Mouse (Mus musculus): ENCODE measurements around the gene Olfr1262.

The Olfr1262 gene

GRCm38 (mm10) chr2:89999845-90000244 is at the start of gene Olfr1262:
Gene Olfr1262 (plus strand): TSS chr2:90000145.
- DNase-seq (ENCODE audit: low spot score in 2 of 2) = no peak

DNA sequence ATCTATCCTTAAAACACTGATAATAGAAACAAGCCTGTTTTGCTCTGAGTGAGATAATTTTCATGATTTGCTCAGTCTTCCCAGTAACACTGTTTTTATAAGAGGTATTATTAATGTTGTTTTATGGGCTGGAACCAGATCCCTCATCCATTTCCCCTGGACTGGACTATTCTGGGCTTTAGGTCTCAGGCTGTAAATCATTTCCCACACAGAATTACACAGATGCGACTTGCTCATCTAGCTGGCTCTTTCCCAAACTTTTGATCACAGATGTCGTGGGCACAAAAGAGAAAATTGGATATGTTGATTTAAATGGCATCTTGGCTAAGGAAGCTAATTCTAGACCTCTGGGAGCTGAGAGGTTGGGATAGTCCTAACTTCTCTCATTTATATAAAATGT is 25.8 kb upstream of the Olfr1262 start, which contains the start of gene Olfr1260:
Olfr1260 (plus strand) TSS at position 157 of the 400 bp plus-strand sequence.
- DNase-seq (ENCODE audit: low spot score in 2 of 2) = no peak

DNA sequence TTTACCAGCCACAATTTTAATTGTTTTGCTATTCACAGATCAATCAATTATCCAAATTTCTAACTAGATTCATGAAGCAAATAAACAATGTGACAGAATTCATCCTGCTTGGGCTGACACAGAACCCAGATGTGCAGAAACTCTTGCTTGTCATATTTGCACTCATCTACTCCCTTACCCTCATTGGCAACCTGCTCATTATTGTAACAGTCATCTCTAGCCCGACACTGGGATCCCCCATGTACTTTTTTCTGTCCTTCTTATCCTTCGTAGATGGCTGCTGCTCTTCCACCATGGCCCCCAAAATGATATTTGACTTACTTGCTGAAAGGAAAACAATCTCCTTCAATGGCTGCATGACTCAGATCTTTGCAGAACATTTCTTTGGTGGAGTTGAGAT is 22.2 kb upstream of the Olfr1262 start:
- DNase-seq (ENCODE audit: low spot score in 2 of 2) = no peak

GRCm38 (mm10) chr2:89990921-89991320 is 9.0 kb upstream of the Olfr1262 start, which contains the start of gene Olfr1261:
Gene Olfr1261 (plus strand): TSS chr2:89991221.
- DNase-seq (ENCODE audit: low spot score in 2 of 2) = no peak

DNA sequence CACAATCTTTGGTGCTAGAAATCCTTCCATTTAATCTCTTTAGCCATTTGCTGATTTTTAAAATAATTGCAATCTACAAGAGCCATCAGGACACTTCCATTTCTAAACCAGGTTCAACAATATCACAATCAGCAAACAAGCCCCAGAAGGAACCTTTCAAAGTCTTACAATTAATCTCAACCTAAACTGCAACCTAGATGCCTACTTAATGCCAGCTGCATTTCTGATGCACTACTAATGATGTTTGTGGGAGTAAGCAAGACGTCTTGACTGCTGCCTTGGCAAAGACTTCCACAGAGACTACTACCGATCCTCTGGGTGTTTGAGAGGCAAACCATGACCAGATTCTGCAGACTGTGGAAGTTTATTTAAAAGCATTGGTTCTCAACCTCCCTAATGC is 11.9 kb downstream of the Olfr1262 start, which contains the start of gene Olfr1263:
Olfr1263 (plus strand) TSS at position 301 of the 400 bp plus-strand sequence.
- no peak for DNase-seq (ENCODE audit: low spot score in 2 of 2)

- no peak for DNase-seq (ENCODE audit: low spot score in 2 of 2)
These were observed 25.5 kb downstream of the Olfr1262 start, which contains the start of gene Olfr1264 for GRCm38 (mm10) chr2:90025477-90025876. Gene Olfr1264 (minus strand): TSS chr2:90025577.

GRCm38 (mm10) chr2:90035037-90035436 is 35.1 kb downstream of the Olfr1262 start, which contains the start of gene Olfr1265:
Gene Olfr1265 (plus strand): TSS chr2:90035337.
- no peak for DNase-seq (ENCODE audit: low spot score in 2 of 2)

Measured in frontal cortex, postnatal 14 days (tissue).